Comparison of ENCODE assay signal across 8 mouse cellular contexts in the genomic region with DNA sequence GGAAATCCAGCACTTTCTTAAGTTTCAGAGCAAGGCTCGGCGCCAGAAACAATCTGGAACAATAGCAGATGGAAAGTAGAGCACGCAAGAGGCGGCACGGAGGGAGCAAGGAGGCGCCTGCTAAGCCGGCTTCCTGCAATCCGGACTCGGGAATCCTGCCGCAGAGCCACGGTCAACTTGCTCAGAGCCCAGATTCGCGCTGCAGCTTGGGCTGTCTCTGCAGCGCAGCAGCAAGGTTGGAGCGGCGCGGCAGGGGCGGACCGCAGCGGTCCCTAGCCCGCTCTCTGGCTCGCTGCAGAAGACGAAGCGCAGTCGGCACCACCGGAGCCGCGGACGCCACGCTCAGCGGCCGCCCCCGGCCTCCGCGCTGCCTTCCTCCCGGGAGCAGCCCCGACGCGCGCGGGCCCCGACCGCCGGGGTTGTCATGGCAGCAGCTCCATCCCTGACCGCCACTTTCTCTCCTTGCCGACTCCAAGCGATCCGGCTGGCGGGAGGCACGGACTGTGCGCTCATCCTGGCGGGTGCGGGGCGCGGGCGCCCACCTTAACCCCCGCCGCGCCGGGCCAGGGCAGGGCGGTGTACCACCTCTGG.
DNase-seq lines count a peak whose midpoint lies in the region; ATAC-seq and TF ChIP-seq lines count a peak whose summit lies in the region.

No protein-coding gene starts in this region.

- no peaks in the 10 kb centered on the region for H3K36me3 ChIP-seq in hindbrain, embryonic 11.5 days (ENCODE audit: control insufficient read depth, insufficient read depth, low read length)
- no peaks in the 10 kb centered on the region for H3K36me3 ChIP-seq in midbrain, postnatal 0 days (ENCODE audit: insufficient read depth, low read length)

- H3K9me3 ChIP-seq in hindbrain, embryonic 11.5 days (ENCODE audit: control insufficient read depth, low read length): no peaks in the 10 kb centered on the region
- no peaks in the 10 kb centered on the region for H3K9me3 ChIP-seq in midbrain, postnatal 0 days (ENCODE audit: low read length)

- H3K27ac ChIP-seq in hindbrain, embryonic 11.5 days (ENCODE audit: low read depth, low read length): peak overlapping the region; percentile 58
- peak overlapping the region; percentile 84 for H3K27ac ChIP-seq in midbrain, postnatal 0 days (ENCODE audit: low read depth, low read length)

- H3K4me2 ChIP-seq in hindbrain, embryonic 11.5 days (replicated peaks; ENCODE audit: low read depth, low read length): peak overlapping the region; percentile 90
- peak overlapping the region; percentile 83 for H3K4me2 ChIP-seq in midbrain, postnatal 0 days (ENCODE audit: low read depth, low read length, poor library complexity, severe bottlenecking)

- under 1% methylated on average over 56 of the region's 61 CpGs for WGBS in hindbrain, embryonic 11.5 days
- under 1% methylated on average over 51 of the region's 61 CpGs for WGBS in midbrain, postnatal 0 days

- H3K4me1 ChIP-seq in hindbrain, embryonic 11.5 days (replicated peaks; ENCODE audit: control insufficient read depth, insufficient read depth, low read length): 0 out of 2 replicates have a peak, but pooled peaks cover 3% of the 10 kb centered on the region
- H3K4me1 ChIP-seq in midbrain, postnatal 0 days (ENCODE audit: insufficient read depth, low read length): no peaks in the 10 kb centered on the region; the same call in 1 of the 2 replicates

- peak overlapping the region; percentile 48 for H3K4me3 ChIP-seq in hindbrain, embryonic 11.5 days (ENCODE audit: low read depth, low read length)
- peak overlapping the region; percentile 69 for H3K4me3 ChIP-seq in midbrain, postnatal 0 days (ENCODE audit: low read depth, low read length)

- peaks cover 9% of the 10 kb centered on the region for H3K27me3 ChIP-seq in hindbrain, embryonic 11.5 days (ENCODE audit: control insufficient read depth, insufficient read depth, low read length)
- no peaks in the 10 kb centered on the region for H3K27me3 ChIP-seq in midbrain, postnatal 0 days (ENCODE audit: insufficient read depth, low read length)

- DNase-seq in heart, adult 11 months: peak; percentile 89
- no peak for DNase-seq in heart, adult 8-10 months (ENCODE audit: low spot score)
- DNase-seq in cerebellum, adult 8-10 months: peak; percentile 80
- DNase-seq in forelimb bud, embryonic 11.5 days (ENCODE audit: low read depth, low spot score): peak; percentile 66
- peak; percentile 78 for DNase-seq in hindbrain, embryonic 11.5 days (ENCODE audit: low spot score)
- DNase-seq in left cerebral cortex, postnatal 36 days (ENCODE audit: low spot score in 2 of 2): peak; percentile 72 to 82
- peak; percentile 67 for DNase-seq in midbrain, postnatal 0 days (ENCODE audit: low spot score)
- no peak for DNase-seq in adipocyte (ENCODE audit: low spot score)

- ATAC-seq in hindbrain, embryonic 11.5 days (ENCODE audit: low FRiP score): peak; percentile 80
- peak; percentile 74 for ATAC-seq in midbrain, postnatal 0 days (ENCODE audit: low FRiP score)

- H3K9ac ChIP-seq in hindbrain, embryonic 11.5 days (ENCODE audit: low read depth, low read length): peak overlapping the region; percentile 54
- H3K9ac ChIP-seq in midbrain, postnatal 0 days (replicated peaks; ENCODE audit: low read length, poor library complexity, severe bottlenecking): peak overlapping the region; percentile 65

- TF ChIP-seq CTCF in midbrain, postnatal 0 days (IDR thresholded peaks at IDR 0.05): no peak

- intact Hi-C loops in left cerebral cortex, postnatal 36 days (cut with DNase I): loop anchor here (5.0 kb wide), 5 partner anchors 45 to 1150 kb away; no protein-coding TSS in a partner anchor

Comparison
In these comparisons a context has a peak if more than half of its experiments do, and no peak if none do; other contexts are left out.
1. DNase-seq: peak in heart, adult 11 months (single experiment), cerebellum, adult 8-10 months (single experiment), forelimb bud, embryonic 11.5 days (single experiment), hindbrain, embryonic 11.5 days (single experiment), left cerebral cortex, postnatal 36 days (2 of 2) and midbrain, postnatal 0 days (single experiment); none in heart, adult 8-10 months (single experiment) and adipocyte (single experiment).